Mouse (Mus musculus) lung, postnatal 4 days (tissue): ENCODE data around the gene Id3.

Experiments used
- DNase-seq, 2 experiments: peaks; one replicate each; pipeline ENCODE4 v3.0.0; 2021

The Id3 gene

GRCm38 (mm10) chr4:136148342-136149044, 5.2 kb downstream of the Id3 start:
- DNase-seq, result peak; percentile 79 to 90

- DNase-seq, result no peak
Observed at GRCm38 (mm10) chr4:136149045-136149379, 5.7 kb downstream of the Id3 start.

- DNase-seq, result peak; percentile 64 to 76
Observed at GRCm38 (mm10) chr4:136149734-136150133, 6.4 kb downstream of the Id3 start.

- DNase-seq, result peak in 1 of 2 experiments; percentile 33
Observed at GRCm38 (mm10) chr4:136150596-136150995, 7.3 kb downstream of the Id3 start.

- DNase-seq, result no peak
Observed at GRCm38 (mm10) chr4:136152821-136153220, 9.5 kb downstream of the Id3 start.

- no peak for DNase-seq
Observed at GRCm38 (mm10) chr4:136154462-136154861, 11.2 kb downstream of the Id3 start.

GRCm38 (mm10) chr4:136158498-136158897, 15.2 kb downstream of the Id3 start:
- no peak for DNase-seq

- DNase-seq, result peak; percentile 72 to 84
Observed at GRCm38 (mm10) chr4:136159802-136160397, 16.6 kb downstream of the Id3 start.

GRCm38 (mm10) chr4:136163448-136163847, 20.2 kb downstream of the Id3 start:
- DNase-seq, result peak; percentile 88 to 93

GRCm38 (mm10) chr4:136164981-136165380, 21.7 kb downstream of the Id3 start:
- DNase-seq, result no peak

- no peak for DNase-seq
Observed at GRCm38 (mm10) chr4:136167701-136168100, 24.4 kb downstream of the Id3 start.

- no peak for DNase-seq
Observed at GRCm38 (mm10) chr4:136170401-136170800, 27.1 kb downstream of the Id3 start.

GRCm38 (mm10) chr4:136171455-136171854, 28.2 kb downstream of the Id3 start:
- no peak for DNase-seq

GRCm38 (mm10) chr4:136172011-136172541, 28.8 kb downstream of the Id3 start, which contains the start of gene E2f2:
TSS of gene E2f2 (plus strand) at chr4:136172394.
- peak; percentile 79 to 81 for DNase-seq

GRCm38 (mm10) chr4:136172542-136173209, 29.4 kb downstream of the Id3 start:
- peak; percentile 83 to 87 for DNase-seq

- no peak for DNase-seq
Observed at GRCm38 (mm10) chr4:136173210-136173715, 30.0 kb downstream of the Id3 start.

- DNase-seq, result peak; percentile 77 to 80
Observed at GRCm38 (mm10) chr4:136174216-136175193, 31.2 kb downstream of the Id3 start.

- DNase-seq, result no peak
Observed at GRCm38 (mm10) chr4:136176022-136176552, 32.8 kb downstream of the Id3 start.

- peak in 1 of 2 experiments; percentile 71 for DNase-seq
Observed at GRCm38 (mm10) chr4:136177244-136177611, 33.9 kb downstream of the Id3 start.

GRCm38 (mm10) chr4:136177612-136178474, 34.5 kb downstream of the Id3 start:
- DNase-seq, result peak; percentile 84 to 90

- peak in 1 of 2 experiments; percentile 37 for DNase-seq
Observed at GRCm38 (mm10) chr4:136178475-136178921, 35.2 kb downstream of the Id3 start.
